Mouse (Mus musculus): ENCODE measurements at regions not wholly inside any gene's neighbourhood (a gene's known extent, or its start where the extent isn't known, plus 50 kb on each side); places are given as distances from the start of the nearest gene placed in this dataset.
"Not testable (repeated sequence)": the region's sequence is repeated elsewhere in the genome, so short reads cannot be mapped to it uniquely, and the experiment has no call there.

GRCm38 (mm10) chr16:3114473-3115335 is 476.1 kb upstream of the Olfr161 start:
- not testable (repeated sequence) for DNase-seq (ENCODE audit: inconsistent ontology term)

- not testable (repeated sequence) for DNase-seq (ENCODE audit: inconsistent ontology term)
Measured at GRCm38 (mm10) chr16:3115336-3116112, 475.3 kb upstream of the Olfr161 start.

- not testable (repeated sequence) for DNase-seq (ENCODE audit: inconsistent ontology term)
Measured at GRCm38 (mm10) chr16:3116113-3116511, 474.7 kb upstream of the Olfr161 start.

DNA sequence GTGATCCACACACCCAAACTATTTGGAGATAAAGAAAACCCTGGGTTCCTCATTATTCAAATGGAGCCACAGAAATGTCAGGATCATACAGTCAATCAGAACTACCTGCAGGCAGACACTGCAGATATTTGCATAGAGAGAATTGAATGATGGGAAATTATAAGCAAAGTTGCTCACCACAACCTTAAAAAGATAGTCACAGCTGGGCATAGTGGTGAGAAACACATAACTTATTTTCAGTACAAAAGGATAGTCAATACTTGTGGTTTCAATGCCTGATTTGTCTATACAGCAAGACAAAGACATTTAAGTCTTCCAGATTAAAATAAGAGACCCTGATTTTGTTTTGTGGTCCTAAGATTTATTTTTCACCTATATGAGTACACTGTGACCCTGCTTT is 469.6 kb upstream of the Olfr161 start:
- DNase-seq (ENCODE audit: inconsistent ontology term), result not testable (repeated sequence)

DNA sequence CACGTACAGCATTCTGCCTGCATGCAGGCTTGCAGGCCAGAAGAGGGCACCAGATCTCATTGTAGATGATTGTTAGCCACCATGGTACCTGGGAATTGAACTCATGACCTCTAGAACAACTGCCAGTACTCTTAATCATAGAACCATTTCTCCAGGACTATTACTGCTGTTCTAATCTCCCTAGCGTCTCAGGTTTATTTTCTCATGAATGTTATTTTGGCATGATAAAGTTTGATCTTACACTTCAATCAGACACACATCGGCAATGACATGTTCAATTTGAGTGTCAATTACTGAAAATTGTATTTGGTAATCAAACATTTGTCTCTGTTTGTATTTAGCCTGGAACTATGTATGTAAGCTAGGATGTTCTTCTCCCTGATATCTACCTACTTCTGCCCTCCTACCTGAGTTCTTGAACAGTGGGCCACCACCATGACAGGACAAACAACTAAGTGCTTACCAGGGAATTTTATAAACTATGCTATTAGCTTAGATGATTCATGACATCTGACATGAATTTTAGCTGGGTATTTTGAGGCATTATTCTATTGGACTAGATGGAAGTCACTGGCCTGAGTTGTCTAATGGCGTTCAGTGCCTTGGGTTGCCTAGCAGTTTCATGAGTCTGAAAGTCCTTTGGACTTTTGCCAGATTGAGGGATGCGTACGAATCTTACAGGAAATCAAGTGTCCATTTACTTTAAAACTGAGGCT is 468.5 kb upstream of the Olfr161 start:
- DNase-seq (ENCODE audit: inconsistent ontology term), result not testable (repeated sequence)

DNA sequence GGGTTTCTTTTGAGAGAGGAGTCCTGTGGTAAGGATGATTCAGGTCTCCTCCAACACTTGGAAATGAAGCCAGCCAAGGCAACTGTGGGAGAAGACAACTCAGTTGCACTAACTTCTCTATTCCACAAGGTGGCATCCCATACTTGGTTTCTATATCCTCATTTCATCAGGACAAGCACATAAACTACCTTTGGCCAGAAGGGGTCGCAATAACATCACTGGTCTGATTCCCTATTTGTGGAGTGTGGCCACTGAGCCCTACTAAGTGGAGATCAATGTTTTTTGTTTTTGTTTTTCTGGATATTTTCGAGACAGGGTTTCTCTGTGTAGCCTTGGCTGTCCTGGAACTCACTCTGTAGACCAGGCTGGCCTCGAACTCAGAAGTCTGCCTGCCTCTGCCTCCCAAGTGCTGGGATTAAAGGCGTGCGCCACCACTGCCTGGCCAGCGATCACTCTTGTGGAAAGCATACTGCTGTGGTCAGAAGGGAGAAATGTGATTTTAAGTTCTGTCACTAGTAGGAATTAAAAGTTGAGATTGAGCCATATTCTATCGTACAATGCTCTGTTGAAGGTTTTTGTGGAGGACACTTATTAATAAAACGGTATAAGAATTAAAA is 467.9 kb upstream of the Olfr161 start:
- peak; percentile 41 for DNase-seq (ENCODE audit: inconsistent ontology term)

- not testable (repeated sequence) for DNase-seq (ENCODE audit: inconsistent ontology term)
Measured at GRCm38 (mm10) chr16:3127317-3127716, 463.5 kb upstream of the Olfr161 start.
